Comparison of ENCODE assay signal across 30 mouse cellular contexts in the genomic region with DNA sequence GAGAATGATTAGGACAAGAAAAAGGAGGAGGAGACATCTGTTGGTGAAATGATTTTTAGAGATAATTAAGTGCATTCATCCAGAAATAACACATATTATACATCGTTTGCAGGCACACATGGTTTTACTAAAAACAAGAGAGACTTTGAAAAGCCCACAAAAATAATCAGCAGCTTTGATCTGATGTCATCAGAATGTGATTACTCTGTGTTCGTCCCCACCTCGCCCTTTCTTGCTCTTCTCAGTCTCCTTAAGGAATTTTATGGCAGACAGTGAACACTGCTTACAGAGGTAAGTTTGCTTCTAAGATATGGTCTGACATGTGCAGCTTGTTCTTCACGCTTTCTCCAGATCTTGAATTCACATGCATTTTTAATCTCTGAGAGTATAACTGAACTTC.
DNase-seq lines count a peak whose midpoint lies in the region; ATAC-seq and TF ChIP-seq lines count a peak whose summit lies in the region.
"Had no signal": no experiment of that assay in that cellular context is flagged by ENCODE, and none has a peak within 500 bp of the region (broad histone marks: within the 10 kb centered on the region; RNA-seq: fewer than 3 reads in every experiment).

No protein-coding gene starts in this region.

- no peaks in the 10 kb centered on the region for H3K27me3 ChIP-seq in forebrain, embryonic 10.5 days (ENCODE audit: poor library complexity, severe bottlenecking)
- H3K27me3 ChIP-seq in forebrain, embryonic 12.5 days = no peaks in the 10 kb centered on the region
- H3K27me3 ChIP-seq in forebrain, postnatal 0 days (ENCODE audit: insufficient read depth, low read length) = no peaks in the 10 kb centered on the region
- H3K27me3 ChIP-seq: heart, embryonic 15.5 days; kidney, embryonic 15.5 days; limb, embryonic 15.5 days; liver, embryonic 13.5 days; midbrain, embryonic 15.5 days had no signal

- no peak for TF ChIP-seq POLR2A in brain, embryonic 14.5 days (IDR thresholded peaks at IDR 0.05; ENCODE audit: borderline replicate concordance, extremely low read depth, insufficient read depth, insufficient read length, poor library complexity, severe bottlenecking)

- no peak overlapping the region for H3K4me2 ChIP-seq in forebrain, embryonic 12.5 days
- H3K4me2 ChIP-seq in forebrain, postnatal 0 days (ENCODE audit: low read depth) = no peak overlapping the region
- H3K4me2 ChIP-seq: heart, embryonic 15.5 days; kidney, embryonic 15.5 days; limb, embryonic 15.5 days; liver, embryonic 13.5 days; midbrain, embryonic 15.5 days had no signal

- ATAC-seq in forebrain, embryonic 12.5 days (ENCODE audit: low FRiP score) = no peak
- no peak for ATAC-seq in forebrain, postnatal 0 days
- ATAC-seq in megakaryocyte-erythroid progenitor cell, adult 5-6 weeks (replicated peaks; ENCODE audit: low FRiP score, low TSS enrichment, poor library complexity, severe bottlenecking) = no peak
- ATAC-seq: activated CD4-positive, CD25-positive, alpha-beta regulatory T cell, adult 4 months; CD4-positive, CD25-positive, alpha-beta regulatory T cell, adult 4 months; hindbrain, embryonic 16.5 days; midbrain, embryonic 15.5 days had no signal

- H3K9ac ChIP-seq in forebrain, embryonic 12.5 days = no peak overlapping the region
- H3K9ac ChIP-seq in forebrain, postnatal 0 days = no peak overlapping the region
- H3K9ac ChIP-seq: heart, embryonic 15.5 days; kidney, embryonic 15.5 days; limb, embryonic 15.5 days; liver, embryonic 13.5 days; midbrain, embryonic 15.5 days had no signal

- H3K36me3 ChIP-seq in forebrain, embryonic 10.5 days (replicated peaks) = no peaks in the 10 kb centered on the region
- no peaks in the 10 kb centered on the region for H3K36me3 ChIP-seq in forebrain, embryonic 12.5 days (replicated peaks)
- no peaks in the 10 kb centered on the region for H3K36me3 ChIP-seq in forebrain, postnatal 0 days (ENCODE audit: insufficient read depth)
- H3K36me3 ChIP-seq: heart, embryonic 10.5 days; heart, embryonic 15.5 days; kidney, embryonic 15.5 days; limb, embryonic 15.5 days; liver, embryonic 13.5 days; midbrain, embryonic 10.5 days; midbrain, embryonic 15.5 days had no signal

- no peak overlapping the region for H3K4me3 ChIP-seq in forebrain, embryonic 10.5 days
- no peak overlapping the region for H3K4me3 ChIP-seq in forebrain, embryonic 12.5 days (replicated peaks)
- H3K4me3 ChIP-seq in forebrain, postnatal 0 days (ENCODE audit: low read depth, low read length) = no peak overlapping the region
- H3K4me3 ChIP-seq: heart, embryonic 10.5 days; heart, embryonic 15.5 days; kidney, embryonic 15.5 days; limb, embryonic 15.5 days; liver, embryonic 13.5 days; midbrain, embryonic 10.5 days; midbrain, embryonic 15.5 days had no signal

- TF ChIP-seq CTCF in brain, embryonic 14.5 days (IDR thresholded peaks at IDR 0.05; ENCODE audit: borderline replicate concordance, extremely low read depth, insufficient read depth, insufficient read length) = no peak
- TF ChIP-seq CTCF in forebrain, postnatal 0 days (IDR thresholded peaks at IDR 0.05; ENCODE audit: low read depth) = no peak

- H3K27ac ChIP-seq in forebrain, embryonic 10.5 days = peak overlapping the region; percentile 52; the same call in 1 of the 2 replicates
- no peak overlapping the region for H3K27ac ChIP-seq in forebrain, embryonic 12.5 days
- no peak overlapping the region for H3K27ac ChIP-seq in forebrain, postnatal 0 days (ENCODE audit: low read depth, low read length)
- H3K27ac ChIP-seq: heart, embryonic 10.5 days; heart, embryonic 15.5 days; kidney, embryonic 15.5 days; limb, embryonic 15.5 days; liver, embryonic 13.5 days; macrophage; midbrain, embryonic 10.5 days; midbrain, embryonic 15.5 days had no signal

- no peak for DNase-seq in forebrain, embryonic 10.5 days (ENCODE audit: extremely low spot score, low spot score)
- peak; percentile 63 for DNase-seq in Muller cell, postnatal 12 days (ENCODE audit: inconsistent ontology term)
- DNase-seq in brain, embryonic 14.5 days (ENCODE audit: low read depth) = peak; percentile 34
- DNase-seq in forebrain, postnatal 0 days = peak; percentile 4
- DNase-seq in urinary bladder, postnatal 4 days (ENCODE audit: low spot score in 2 of 2) = no peak
- no peak for DNase-seq in cerebellum, adult 11-12 months
- DNase-seq: adrenal gland, adult 2 months; adrenal gland, postnatal 36 days; cerebellum, adult 11 months; cerebellum, adult 9-11 months; gastrocnemius, postnatal 14 days; kidney, adult 18-20 months; kidney, postnatal 36 days; liver, embryonic 13.5 days; lung, adult 2 months; lung, postnatal 10 days; right cerebral cortex, postnatal 4 days; thymus, postnatal 4 days had no signal

- H3K9me3 ChIP-seq in forebrain, embryonic 10.5 days = no peaks in the 10 kb centered on the region
- H3K9me3 ChIP-seq in forebrain, embryonic 12.5 days = no peaks in the 10 kb centered on the region
- H3K9me3 ChIP-seq in forebrain, postnatal 0 days (ENCODE audit: low read length) = no peaks in the 10 kb centered on the region
- H3K9me3 ChIP-seq: heart, embryonic 10.5 days; heart, embryonic 15.5 days; kidney, embryonic 15.5 days; limb, embryonic 15.5 days; liver, embryonic 13.5 days; midbrain, embryonic 10.5 days; midbrain, embryonic 15.5 days had no signal

- H3K4me1 ChIP-seq in forebrain, embryonic 10.5 days = peaks cover 13% of the 10 kb centered on the region
- H3K4me1 ChIP-seq in forebrain, embryonic 12.5 days = peaks cover 4% of the 10 kb centered on the region; the same call in 1 of the 2 replicates
- H3K4me1 ChIP-seq in forebrain, postnatal 0 days (ENCODE audit: insufficient read depth) = no peaks in the 10 kb centered on the region
- H3K4me1 ChIP-seq: heart, embryonic 10.5 days; heart, embryonic 15.5 days; kidney, embryonic 15.5 days; limb, embryonic 15.5 days; liver, embryonic 13.5 days; midbrain, embryonic 15.5 days had no signal

- 34% methylated on average over 4 of the region's 4 CpGs for WGBS in forebrain, embryonic 10.5 days
- 35% methylated on average over 4 of the region's 4 CpGs for WGBS in forebrain, embryonic 12.5 days
- 18% methylated on average over 4 of the region's 4 CpGs for WGBS in forebrain, postnatal 0 days

Comparison
In these comparisons a context has a peak if more than half of its experiments do, and no peak if none do; other contexts are left out.
1. DNase-seq: peak in Muller cell, postnatal 12 days (single experiment), brain, embryonic 14.5 days (single experiment) and forebrain, postnatal 0 days (single experiment); none in forebrain, embryonic 10.5 days (single experiment), urinary bladder, postnatal 4 days (0 of 2) and cerebellum, adult 11-12 months (single experiment).